Mouse (Mus musculus): ENCODE measurements at regions not wholly inside any gene's neighbourhood (a gene's known extent, or its start where the extent isn't known, plus 50 kb on each side); places are given as distances from the start of the nearest gene placed in this dataset.

- TF ChIP-seq CTCF (IDR thresholded peaks at IDR 0.05; ENCODE audit: borderline replicate concordance, extremely low read depth, insufficient read depth, insufficient read length) (no peak), POLR2A (IDR thresholded peaks at IDR 0.05; ENCODE audit: borderline replicate concordance, extremely low read depth, insufficient read depth, insufficient read length, poor library complexity, severe bottlenecking) (no peak)
These were observed 53.5 kb upstream of the Cxcl12 start for GRCm38 (mm10) chr6:117114859-117115258.
